Mouse (Mus musculus) midbrain, embryonic 12.5 days (tissue): ENCODE results near the gene Rab44. TPM values are rescaled to one million over a fixed set of nuclear protein-coding genes. Genes with fewer than 3 reads are reported as not detected.

ENCODE experiments used
- ATAC-seq: fragments of 200-750 bp; cut with Nextera tagmentation; 2 replicates; pipeline ENCODE4 v1.8.0; 2017; ENCODE audit warnings: low read depth, moderate TSS enrichment, moderate library complexity; ENCODE audit not compliant: low FRiP score
- H3K27ac ChIP-seq: fragments of 300-500 bp; sonication (generic); replicated peaks from 2 replicates; pipeline ENCODE4 v1.5.1; 2016; ENCODE audit warnings: mild to moderate bottlenecking
- H3K27me3 ChIP-seq: fragments of 300-500 bp; sonication (generic); 2 replicates; pipeline ENCODE4 v1.6.1; 2016; ENCODE audit warnings: mild to moderate bottlenecking
- H3K36me3 ChIP-seq: fragments of 300-500 bp; sonication (generic); 2 replicates; pipeline ENCODE4 v1.6.1; 2016
- H3K4me1 ChIP-seq: fragments of 300-500 bp; sonication (generic); 2 replicates; pipeline ENCODE4 v1.6.1; 2016
- H3K4me2 ChIP-seq: fragments of 300-500 bp; sonication (generic); replicated peaks from 2 replicates; pipeline ENCODE4 v1.6.1; 2016; ENCODE audit warnings: mild to moderate bottlenecking, moderate library complexity
- H3K4me3 ChIP-seq: fragments of 300-500 bp; sonication (generic); 2 replicates; pipeline ENCODE4 v1.5.1; 2016; ENCODE audit warnings: mild to moderate bottlenecking
- H3K9ac ChIP-seq: fragments of 300-500 bp; sonication (generic); replicated peaks from 2 replicates; pipeline ENCODE4 v1.6.1; 2016; ENCODE audit warnings: mild to moderate bottlenecking, moderate library complexity
- H3K9me3 ChIP-seq: fragments of 300-500 bp; sonication (generic); 2 replicates; pipeline ENCODE4 v1.6.1; 2016; ENCODE audit warnings: mild to moderate bottlenecking
- WGBS: fragments of 180-500 bp; shearing (Covaris S2); methylation state at CpG from one replicate; pipeline ENCODE4 v1.1.7; 2016; 5-methylcytosine and 5-hydroxymethylcytosine counted together
- polyA plus RNA-seq: library from polyadenylated mRNA; unstranded; fragments of >200 nt; fragmentation: Nextera tagmentation; extraction: Ambion mirVana; gene quantifications from 2 replicates; pipeline ENCODE4 v1.2.1, GENCODE M21; 2016

Gene Rab44
- polyA plus RNA-seq, 1 experiment from 2014 or later: 0.29 TPM

- no peaks in the 10 kb centered on the region for H3K4me1 ChIP-seq
- H3K36me3 ChIP-seq: no peaks in the 10 kb centered on the region
- H3K9me3 ChIP-seq: no peaks in the 10 kb centered on the region
- H3K9ac ChIP-seq: no peak overlapping the region
- no peaks in the 10 kb centered on the region; the same call in 1 of the 2 replicates for H3K27me3 ChIP-seq
- no peak overlapping the region for H3K4me3 ChIP-seq
- no peak overlapping the region for H3K27ac ChIP-seq
- H3K4me2 ChIP-seq: no peak overlapping the region
- no peak for ATAC-seq
- WGBS: 79% methylated on average over 12 of the region's 12 CpGs
Measured at GRCm38 (mm10) chr17:29116023-29116422, 2.1 kb downstream of the Rab44 start.

GRCm38 (mm10) chr17:29117006-29117648 is 3.2 kb downstream of the Rab44 start:
- WGBS: 77% methylated on average over 8 of the region's 8 CpGs
- no peak for ATAC-seq
- no peaks in the 10 kb centered on the region; the same call in 1 of the 2 replicates for H3K27me3 ChIP-seq

GRCm38 (mm10) chr17:29118057-29118456 is 4.1 kb downstream of the Rab44 start:
- WGBS: 71% methylated on average over 5 of the region's 5 CpGs
- Histone ChIP-seq H3K27me3 (no peaks in the 10 kb centered on the region; the same call in 1 of the 2 replicates), H3K36me3 (no peaks in the 10 kb centered on the region), H3K27ac (no peak overlapping the region), H3K9me3 (no peaks in the 10 kb centered on the region), H3K4me2 (no peak overlapping the region), H3K4me3 (no peak overlapping the region), H3K9ac (no peak overlapping the region), H3K4me1 (no peaks in the 10 kb centered on the region)
- no peak for ATAC-seq

More at GRCm38 (mm10) chr17:29117006-29117648, 3.2 kb downstream of the Rab44 start:
- Histone ChIP-seq H3K9me3 (no peaks in the 10 kb centered on the region), H3K4me3 (no peak overlapping the region), H3K9ac (no peak overlapping the region), H3K36me3 (no peaks in the 10 kb centered on the region), H3K4me2 (no peak overlapping the region), H3K27ac (no peak overlapping the region), H3K4me1 (no peaks in the 10 kb centered on the region)

GRCm38 (mm10) chr17:29120666-29121065 is 6.7 kb downstream of the Rab44 start:
- no peak overlapping the region for H3K4me3 ChIP-seq
- H3K27ac ChIP-seq: no peak overlapping the region
- no peaks in the 10 kb centered on the region for H3K36me3 ChIP-seq
- no peak overlapping the region for H3K9ac ChIP-seq
- 58% methylated on average over 12 of the region's 12 CpGs for WGBS
- H3K9me3 ChIP-seq: no peaks in the 10 kb centered on the region
- H3K4me1 ChIP-seq: no peaks in the 10 kb centered on the region
- no peak overlapping the region for H3K4me2 ChIP-seq
- ATAC-seq: no peak
- H3K27me3 ChIP-seq: no peaks in the 10 kb centered on the region

- no peak for ATAC-seq
- no peaks in the 10 kb centered on the region for H3K36me3 ChIP-seq
- H3K9me3 ChIP-seq: no peaks in the 10 kb centered on the region
- H3K9ac ChIP-seq: no peak overlapping the region
- no peak overlapping the region for H3K4me3 ChIP-seq
- no peaks in the 10 kb centered on the region for H3K27me3 ChIP-seq
- 80% methylated on average over 6 of the region's 6 CpGs for WGBS
- no peak overlapping the region for H3K4me2 ChIP-seq
- no peaks in the 10 kb centered on the region for H3K4me1 ChIP-seq
- H3K27ac ChIP-seq: no peak overlapping the region
Measured at GRCm38 (mm10) chr17:29122817-29123216, 8.9 kb downstream of the Rab44 start.

GRCm38 (mm10) chr17:29123578-29124174 is 9.7 kb downstream of the Rab44 start:
- Histone ChIP-seq H3K36me3 (no peaks in the 10 kb centered on the region), H3K4me1 (no peaks in the 10 kb centered on the region), H3K4me3 (no peak overlapping the region), H3K9ac (no peak overlapping the region), H3K4me2 (no peak overlapping the region), H3K27me3 (no peaks in the 10 kb centered on the region), H3K27ac (no peak overlapping the region), H3K9me3 (no peaks in the 10 kb centered on the region)
- no peak for ATAC-seq
- WGBS: 80% methylated on average over 6 of the region's 6 CpGs

GRCm38 (mm10) chr17:29126561-29126960 is 12.6 kb downstream of the Rab44 start:
- H3K9ac ChIP-seq: no peak overlapping the region
- H3K27me3 ChIP-seq: no peaks in the 10 kb centered on the region
- H3K27ac ChIP-seq: no peak overlapping the region
- peaks cover 2% of the 10 kb centered on the region; the same call in 1 of the 2 replicates for H3K4me1 ChIP-seq
- no peaks in the 10 kb centered on the region for H3K36me3 ChIP-seq
- 86% methylated on average over 3 of the region's 3 CpGs for WGBS
- H3K9me3 ChIP-seq: no peaks in the 10 kb centered on the region
- H3K4me3 ChIP-seq: no peak overlapping the region
- ATAC-seq: no peak
- no peak overlapping the region for H3K4me2 ChIP-seq

GRCm38 (mm10) chr17:29129341-29129740 is 15.4 kb downstream of the Rab44 start:
- H3K9me3 ChIP-seq: no peaks in the 10 kb centered on the region
- H3K27ac ChIP-seq: no peak overlapping the region
- H3K9ac ChIP-seq: no peak overlapping the region
- H3K4me1 ChIP-seq: peaks cover 2% of the 10 kb centered on the region; the same call in 1 of the 2 replicates
- no peak overlapping the region for H3K4me2 ChIP-seq
- no peak overlapping the region for H3K4me3 ChIP-seq
- H3K36me3 ChIP-seq: no peaks in the 10 kb centered on the region
- ATAC-seq: no peak
- no peaks in the 10 kb centered on the region for H3K27me3 ChIP-seq
- 49% methylated on average over 5 of the region's 5 CpGs for WGBS

- Histone ChIP-seq H3K9me3 (no peaks in the 10 kb centered on the region), H3K4me2 (no peak overlapping the region), H3K27ac (no peak overlapping the region), H3K9ac (no peak overlapping the region), H3K4me1 (no peaks in the 10 kb centered on the region; the same call in 1 of the 2 replicates), H3K36me3 (no peaks in the 10 kb centered on the region), H3K4me3 (no peak overlapping the region), H3K27me3 (no peaks in the 10 kb centered on the region; the same call in 1 of the 2 replicates)
- no peak for ATAC-seq
- WGBS: 76% methylated on average over 5 of the region's 5 CpGs
Measured at GRCm38 (mm10) chr17:29135066-29135465, 21.1 kb downstream of the Rab44 start.

GRCm38 (mm10) chr17:29136236-29136635 is 22.3 kb downstream of the Rab44 start:
- H3K36me3 ChIP-seq: no peaks in the 10 kb centered on the region
- H3K4me3 ChIP-seq: no peak overlapping the region
- no peaks in the 10 kb centered on the region for H3K9me3 ChIP-seq
- no peak overlapping the region for H3K9ac ChIP-seq
- 61% methylated on average over 6 of the region's 6 CpGs for WGBS
- no peaks in the 10 kb centered on the region; the same call in 1 of the 2 replicates for H3K4me1 ChIP-seq
- no peaks in the 10 kb centered on the region; the same call in 1 of the 2 replicates for H3K27me3 ChIP-seq
- no peak for ATAC-seq
- no peak overlapping the region for H3K27ac ChIP-seq
- no peak overlapping the region for H3K4me2 ChIP-seq

GRCm38 (mm10) chr17:29137906-29138305 is 24.0 kb downstream of the Rab44 start:
- ATAC-seq: no peak
- H3K4me1 ChIP-seq: no peaks in the 10 kb centered on the region
- no peak overlapping the region for H3K9ac ChIP-seq
- no peak overlapping the region for H3K4me3 ChIP-seq
- no peaks in the 10 kb centered on the region for H3K36me3 ChIP-seq
- no peaks in the 10 kb centered on the region for H3K9me3 ChIP-seq
- 82% methylated on average over 7 of the region's 7 CpGs for WGBS
- H3K27me3 ChIP-seq: no peaks in the 10 kb centered on the region; the same call in 1 of the 2 replicates
- H3K27ac ChIP-seq: no peak overlapping the region
- H3K4me2 ChIP-seq: no peak overlapping the region

GRCm38 (mm10) chr17:29141577-29141976 is 27.6 kb downstream of the Rab44 start:
- WGBS: 83% methylated on average over 3 of the region's 3 CpGs
- H3K4me1 ChIP-seq: no peaks in the 10 kb centered on the region
- no peak overlapping the region for H3K9ac ChIP-seq
- H3K9me3 ChIP-seq: 0 out of 2 replicates have a peak, but pooled peaks cover 9% of the 10 kb centered on the region
- no peaks in the 10 kb centered on the region for H3K36me3 ChIP-seq
- H3K4me3 ChIP-seq: no peak overlapping the region
- H3K27me3 ChIP-seq: no peaks in the 10 kb centered on the region
- ATAC-seq: no peak
- H3K4me2 ChIP-seq: no peak overlapping the region
- H3K27ac ChIP-seq: no peak overlapping the region
